Mouse (Mus musculus) testis, adult 2 months (tissue): ENCODE data around the gene Spn. TPM values are rescaled to one million over a fixed set of nuclear protein-coding genes. Genes with fewer than 3 reads are reported as not detected.

Experiments used
- H3K27ac ChIP-seq: fragments of 200-500 bp; 2 replicates; pipeline ENCODE4 v1.5.1; 2012; ENCODE audit warnings: low read depth, low read length; ENCODE audit not compliant: control insufficient read depth, insufficient read depth
- H3K27me3 ChIP-seq: fragments of 200-500 bp; 2 replicates; pipeline ENCODE4 v1.6.1; 2012; ENCODE audit warnings: mild to moderate bottlenecking, low read length, moderate library complexity; ENCODE audit not compliant: control insufficient read depth, insufficient read depth
- H3K36me3 ChIP-seq: fragments of 200-500 bp; 2 replicates; pipeline ENCODE4 v1.6.1; 2012; ENCODE audit warnings: mild to moderate bottlenecking, low read length; ENCODE audit not compliant: control insufficient read depth, insufficient read depth
- H3K4me1 ChIP-seq: fragments of 200-500 bp; 2 replicates; pipeline ENCODE4 v1.6.1; 2012; ENCODE audit warnings: low read length; ENCODE audit not compliant: control insufficient read depth, insufficient read depth
- H3K4me3 ChIP-seq: fragments of 200-500 bp; 2 replicates; pipeline ENCODE4 v1.5.1; 2012; ENCODE audit warnings: low read depth, mild to moderate bottlenecking, low read length, moderate library complexity, mixed read lengths; ENCODE audit not compliant: control insufficient read depth
- CTCF ChIP-seq: fragments of 200-500 bp; IDR thresholded peaks from 2 replicates; pipeline ENCODE4 v1.5.1; 2012; ENCODE audit warnings: low read depth, mild to moderate bottlenecking, inconsistent platforms, low read length, moderate library complexity; ENCODE audit not compliant: control insufficient read depth, insufficient read depth, insufficient replicate concordance
- POLR2A ChIP-seq: fragments of 200-500 bp; IDR thresholded peaks from 2 replicates; pipeline ENCODE4 v1.6.1; 2012; ENCODE audit warnings: low read depth, mild to moderate bottlenecking, inconsistent platforms, low read length, moderate library complexity; ENCODE audit not compliant: control insufficient read depth
- polyA plus RNA-seq: library from polyadenylated mRNA; depleted of rRNA; stranded (reverse); fragments of >200 nt; gene quantifications from 2 replicates; pipeline ENCODE4 v1.2.3, GENCODE M21; 2012

Gene Spn
- polyA plus RNA-seq, 1 experiment, result 0.09 TPM

DNA sequence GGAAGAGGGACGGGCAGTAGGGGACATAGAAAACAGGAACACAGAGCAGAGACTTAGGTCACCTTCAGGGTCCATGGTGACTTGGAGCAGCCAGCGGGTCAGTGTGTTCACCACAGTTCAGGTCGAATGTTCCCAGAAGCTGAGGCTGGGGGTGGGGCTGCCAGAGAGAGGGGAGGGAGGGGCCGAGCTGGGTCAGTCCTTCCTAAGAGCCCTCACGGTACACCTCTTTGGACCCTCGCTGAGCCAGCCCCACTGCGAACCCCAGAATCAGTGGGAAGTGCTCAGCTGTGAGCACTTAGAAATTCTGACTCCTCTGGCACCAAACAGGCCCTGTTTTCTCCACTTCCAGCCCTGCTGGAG is 15.7 kb downstream of the Spn start, which contains the start of gene Qprt:
Qprt (minus strand) TSS at position 316 of the 360 bp plus-strand sequence.
- Histone ChIP-seq H3K4me3 (no peak within 1 kb of the TSS), H3K27ac (no peak within 1 kb of the TSS)

DNA sequence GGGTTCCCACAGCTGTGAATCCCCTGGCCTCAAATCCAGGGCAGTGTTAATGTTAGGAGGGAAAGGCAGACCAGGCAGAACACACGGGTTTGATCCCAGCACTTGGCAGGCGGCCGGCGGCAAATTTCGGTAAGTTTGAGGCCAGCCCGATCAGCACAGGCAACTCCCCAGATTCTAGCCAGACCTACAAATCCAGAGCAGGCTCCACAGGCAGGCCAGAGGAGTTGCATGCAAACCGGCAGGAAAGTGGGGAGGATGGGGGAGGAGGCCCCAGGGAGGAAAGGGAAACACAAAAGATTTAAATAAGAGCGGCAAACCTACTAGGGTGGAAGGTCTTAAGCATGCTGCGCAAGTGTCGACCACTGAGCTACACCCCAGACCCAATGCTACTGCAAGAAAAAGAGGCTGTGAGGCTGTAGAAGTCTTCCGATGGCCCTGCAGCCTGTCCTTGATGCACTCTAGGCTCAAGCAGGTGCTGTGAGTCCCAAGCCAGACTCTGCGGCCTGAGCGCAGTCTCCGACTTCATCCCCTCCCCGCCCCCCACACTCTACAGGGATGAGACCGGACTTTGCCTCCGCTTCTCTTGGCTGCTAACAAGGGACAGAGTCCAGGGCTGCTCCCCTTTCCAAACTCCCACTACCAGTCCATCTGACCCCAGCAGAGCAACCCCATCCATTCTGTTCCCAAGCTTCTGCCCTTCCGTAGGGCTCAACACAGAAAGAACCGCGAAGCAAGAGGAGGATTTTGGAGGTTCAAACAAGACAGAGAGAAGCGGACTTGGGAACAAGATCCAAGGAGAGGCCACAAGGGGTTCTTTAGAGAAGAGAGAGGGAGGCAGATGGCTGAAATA is 16.3 kb downstream of the Spn start:
- Histone ChIP-seq H3K36me3 (no peaks in the 10 kb centered on the region), H3K4me1 (peaks cover 5% of the 10 kb centered on the region; the same call in 1 of the 2 replicates), H3K4me3 (no peak overlapping the region), H3K27ac (no peak overlapping the region), H3K27me3 (no peaks in the 10 kb centered on the region)
- no peak for TF ChIP-seq POLR2A
- TF ChIP-seq CTCF, result no peak

More for the DNA sequence above, 15.7 kb downstream of the Spn start, which contains the start of gene Qprt:
- peaks cover 8% of the 10 kb centered on the region for H3K4me1 ChIP-seq
- no peaks in the 10 kb centered on the region for H3K27me3 ChIP-seq
- no peaks in the 10 kb centered on the region for H3K36me3 ChIP-seq
- TF ChIP-seq CTCF (no peak), POLR2A (no peak)

DNA sequence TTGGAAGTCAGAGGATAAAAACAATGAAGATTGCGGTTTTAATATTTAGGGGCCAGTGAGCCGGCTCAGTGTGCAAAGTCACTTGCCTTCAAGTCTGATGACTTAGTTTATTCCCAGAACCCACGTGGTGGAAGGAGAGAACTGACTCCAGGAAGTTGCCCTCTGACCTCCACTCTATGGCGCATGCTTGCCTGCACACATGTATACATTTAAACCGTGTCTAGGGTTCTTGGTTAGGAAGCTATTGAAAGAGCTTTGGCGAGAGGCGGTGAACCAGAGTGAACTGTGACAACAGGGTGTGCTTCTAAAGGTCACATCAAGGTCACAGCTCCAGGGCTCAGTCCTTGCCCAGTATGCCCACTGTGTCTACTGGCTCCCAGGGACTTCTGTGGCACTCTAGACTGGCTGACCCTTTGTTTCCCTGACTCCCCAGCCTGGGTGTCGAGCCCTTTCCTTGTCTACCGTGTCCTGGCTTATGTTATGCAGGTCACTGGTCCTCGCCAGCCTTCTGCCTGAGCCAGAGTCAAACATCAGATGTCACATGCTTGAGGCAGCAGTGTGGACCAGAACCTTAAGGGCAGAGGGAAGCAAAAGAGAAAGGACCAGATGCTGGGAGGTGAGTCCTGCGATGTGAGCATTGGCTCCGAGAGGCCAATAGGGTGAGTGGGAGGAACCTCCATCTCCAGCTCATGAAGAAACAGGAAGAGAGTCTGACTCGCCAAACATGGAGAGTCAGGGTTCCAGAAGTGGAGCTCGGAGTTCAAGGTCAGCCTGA is 18.8 kb downstream of the Spn start:
- Histone ChIP-seq H3K4me3 (no peak overlapping the region), H3K4me1 (peaks cover 5% of the 10 kb centered on the region; the same call in 1 of the 2 replicates), H3K36me3 (no peaks in the 10 kb centered on the region), H3K27ac (no peak overlapping the region), H3K27me3 (no peaks in the 10 kb centered on the region)
- TF ChIP-seq POLR2A (no peak), CTCF (no peak)

DNA sequence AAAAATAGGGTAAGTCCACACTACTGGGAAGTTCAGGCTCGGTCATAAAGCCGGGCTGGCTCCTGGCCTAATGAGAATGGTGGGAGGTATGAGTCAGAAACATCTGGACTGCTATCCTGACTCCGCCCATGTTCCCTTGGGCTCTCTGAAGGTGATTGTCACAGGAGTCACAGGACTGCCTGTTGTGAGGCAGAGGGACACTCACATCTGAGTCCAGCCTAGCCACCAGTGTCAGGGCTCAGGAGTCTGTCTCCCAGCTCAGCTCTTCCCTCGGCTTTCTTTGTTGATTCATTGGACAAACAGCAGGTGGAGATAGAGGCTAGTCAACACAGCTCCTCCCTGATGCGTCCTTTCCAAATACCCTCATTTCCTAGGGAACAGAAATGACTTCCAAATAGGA is 19.7 kb downstream of the Spn start:
- Histone ChIP-seq H3K4me3 (no peak overlapping the region), H3K4me1 (peaks cover 5% of the 10 kb centered on the region; the same call in 1 of the 2 replicates), H3K36me3 (no peaks in the 10 kb centered on the region), H3K27ac (no peak overlapping the region), H3K27me3 (no peaks in the 10 kb centered on the region)
- TF ChIP-seq CTCF (no peak), POLR2A (no peak)

DNA sequence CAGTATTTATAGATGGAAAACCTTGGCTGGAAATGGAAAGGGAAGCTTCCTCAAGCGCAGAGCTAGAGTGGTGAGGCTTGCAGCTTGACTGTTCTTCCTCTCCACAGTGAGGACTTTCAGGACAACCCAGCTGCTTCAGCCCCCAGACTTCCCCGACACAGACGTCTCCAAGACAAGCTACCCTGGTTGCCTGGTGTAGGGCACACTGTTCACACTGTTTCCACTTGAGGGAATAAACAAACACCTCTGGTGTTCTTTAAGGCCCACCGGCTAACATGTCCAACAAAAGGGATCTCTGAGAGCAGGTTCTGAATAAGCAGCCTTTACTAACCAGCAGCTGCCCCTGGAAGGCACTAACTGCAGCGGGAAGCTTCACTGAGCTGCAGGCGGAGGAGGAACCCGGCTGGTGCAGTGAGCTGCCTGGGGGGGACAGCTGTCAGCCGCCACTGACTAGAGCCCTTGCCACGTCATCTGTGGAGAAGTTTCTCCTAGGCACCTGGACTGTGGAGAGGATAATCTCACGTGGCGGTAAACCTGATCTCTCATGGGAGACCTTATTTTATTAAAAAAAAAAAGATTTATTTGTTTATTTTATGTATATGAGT is 21.2 kb downstream of the Spn start:
- Histone ChIP-seq H3K27ac (no peak overlapping the region), H3K4me3 (no peak overlapping the region), H3K4me1 (peaks cover 4% of the 10 kb centered on the region), H3K36me3 (no peaks in the 10 kb centered on the region), H3K27me3 (no peaks in the 10 kb centered on the region)
- TF ChIP-seq POLR2A, result no peak
- no peak for TF ChIP-seq CTCF

DNA sequence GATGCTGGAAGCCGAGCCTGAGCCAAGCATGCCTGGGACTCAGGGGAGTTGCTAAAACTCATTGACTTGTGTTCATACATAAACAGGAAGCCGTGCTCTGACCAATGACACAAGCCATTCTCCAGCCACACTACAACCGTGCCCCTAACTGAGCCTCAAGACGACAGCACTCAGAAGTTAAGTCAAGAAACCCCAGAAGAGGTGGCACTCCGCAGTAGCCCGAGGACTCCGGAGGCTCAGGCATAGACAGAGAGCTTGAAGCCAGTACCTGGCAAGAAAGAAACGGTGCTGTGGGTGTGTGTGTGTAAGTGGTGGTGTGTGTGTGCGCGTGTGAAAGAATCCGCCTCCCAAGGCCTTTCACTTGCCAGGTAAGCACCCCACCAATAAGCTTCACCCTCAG is 22.7 kb downstream of the Spn start:
- Histone ChIP-seq H3K4me3 (no peak overlapping the region), H3K27me3 (no peaks in the 10 kb centered on the region), H3K36me3 (no peaks in the 10 kb centered on the region), H3K27ac (no peak overlapping the region), H3K4me1 (peaks cover 2% of the 10 kb centered on the region; the same call in 1 of the 2 replicates)
- TF ChIP-seq POLR2A, result no peak
- no peak for TF ChIP-seq CTCF
